ENCODE assay signal across 8 mouse cellular contexts in genomic region chr11:75190905-75191441, GRCm38 (mm10). TPM values are rescaled to one million over a fixed set of nuclear protein-coding genes. Genes with fewer than 3 reads are reported as not detected.
A peak's percentile ranks its signal among the peaks of the same experiment; 100 is the strongest.
DNase-seq lines count a peak whose midpoint lies in the region; ATAC-seq and TF ChIP-seq lines count a peak whose summit lies in the region.

Dph1 (minus strand) TSS chr11:75191241.

- intact Hi-C loops in left cerebral cortex, postnatal 36 days (cut with DNase I): loop anchor here (5.0 kb wide), 2 partner anchors 41 to 271 kb away; partner anchors contain the start of gene Tlcd2

- DNase-seq in left cerebral cortex, adult 18-20 months (ENCODE audit: low spot score in 2 of 2): no peak
- DNase-seq in left cerebral cortex, adult 9 months (ENCODE audit: low spot score in 2 of 2): no peak
- no peak for DNase-seq in adrenal gland, postnatal 25 days
- no peak for DNase-seq in gonadal fat pad, adult 2 months (ENCODE audit: low read depth)
- DNase-seq in left cerebral cortex, postnatal 36 days (ENCODE audit: low spot score in 2 of 2): no peak
- DNase-seq in ovary, adult 18-20 months (ENCODE audit: low spot score): no peak

- ATAC-seq in megakaryocyte progenitor cell, adult 5-6 weeks (replicated peaks; ENCODE audit: poor library complexity): no peak

- H3K27ac ChIP-seq in olfactory bulb, adult 2 months (ENCODE audit: insufficient read depth, low read depth, low read length): no peak within 1 kb of the TSS

- H3K4me3 ChIP-seq in olfactory bulb, adult 2 months (ENCODE audit: insufficient read depth, low read depth, low read length): peak within 1 kb of the TSS; percentile 76

- TF ChIP-seq POLR2A in olfactory bulb, adult 2 months (IDR thresholded peaks at IDR 0.05; ENCODE audit: insufficient read depth, low read depth, low read length): no peak

- 63% methylated on average over 5 of the region's 5 CpGs for WGBS in olfactory bulb, adult 2 months

- H3K4me1 ChIP-seq in olfactory bulb, adult 2 months (ENCODE audit: control insufficient read depth, insufficient read depth, low read length): peaks cover 27% of the 10 kb centered on the region

- no peak for TF ChIP-seq CTCF in olfactory bulb, adult 2 months (IDR thresholded peaks at IDR 0.05; ENCODE audit: insufficient read depth, low read depth, low read length)

RNA-seq across cellular contexts. Expression of gene Dph1, which starts in this region (rescaled TPM):
- 10 to 100 TPM; 28.5 to 32.1 TPM for total RNA-seq in left cerebral cortex, adult 18-20 months (2021)
- total RNA-seq in adrenal gland, postnatal 25 days (2021): 29.2 and 34.4 TPM in 2 replicates
- 30.2 and 42.4 TPM in 2 replicates for polyA plus RNA-seq in gonadal fat pad, adult 2 months (2012; rRNA removed)
- total RNA-seq in left cerebral cortex, postnatal 36 days (2021): 10 to 100 TPM; 25.3 to 25.6 TPM
- polyA plus RNA-seq in olfactory bulb, adult 2 months (2012; ENCODE audit: insufficient read depth, insufficient read length, low replicate concordance, missing spikeins): not detected in 2 replicates
- total RNA-seq in megakaryocyte progenitor cell, adult 5-6 weeks (2015): 3.3 and 7.4 TPM in 2 replicates
- total RNA-seq in megakaryocyte progenitor cell, adult 5-6 weeks (2017): 9.2 and 9.5 TPM in 2 replicates

Comparison
In these comparisons a context has a peak if more than half of its experiments do, and no peak if none do; other contexts are left out.
1. RNA of gene Dph1 (polyA plus RNA-seq): 30.2 to 42.4 TPM in gonadal fat pad, adult 2 months; not detected in olfactory bulb, adult 2 months; every median in the first group is over 10 times any median in the second.